Mouse (Mus musculus) right cerebral cortex, postnatal 36 days (tissue): ENCODE results near the gene Tor4a.

Experiments
- DNase-seq, 2 experiments: peaks; one replicate each; pipeline ENCODE4 v3.0.0; 2022; ENCODE audit warnings: low spot score in 2 of 2, mixed read lengths in 1 of 2

The Tor4a gene

DNA sequence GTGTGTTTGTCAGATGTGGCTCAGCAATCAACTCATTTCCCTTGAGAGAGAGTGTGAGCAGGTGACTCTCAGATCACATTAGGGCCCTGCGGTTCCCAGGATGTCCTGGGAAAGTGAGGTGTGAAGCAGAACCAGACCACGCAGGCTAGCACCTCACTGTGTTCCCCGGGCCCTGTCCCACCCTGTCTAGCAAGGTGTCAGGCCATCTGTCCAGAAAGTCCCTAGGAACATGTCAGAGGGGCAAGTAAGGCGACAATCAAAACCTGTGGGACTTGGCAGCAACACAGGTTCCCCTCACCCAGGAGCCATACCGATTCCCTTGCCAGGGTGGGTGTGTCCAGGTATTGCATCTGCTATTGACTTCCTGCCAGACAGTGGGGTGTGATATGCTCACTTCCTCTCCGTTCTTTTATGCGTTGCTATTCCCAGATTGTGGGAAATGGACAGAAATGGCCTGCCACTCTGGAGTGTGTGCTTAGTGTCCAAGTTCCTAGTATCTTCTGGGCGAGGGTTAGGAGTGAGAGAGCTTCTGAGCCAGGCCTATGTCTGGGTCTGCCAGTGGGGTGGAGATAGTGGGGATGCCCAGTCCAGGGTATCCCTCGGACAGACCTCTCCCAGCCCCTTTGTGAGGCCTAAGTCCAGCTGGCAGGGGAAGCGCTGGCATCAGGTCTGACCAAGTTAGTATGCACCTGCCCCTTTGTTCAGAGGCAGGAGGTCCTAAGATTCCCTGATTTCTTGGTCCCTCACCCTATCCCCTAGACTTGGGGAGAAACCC lies 26.2 kb downstream of the Tor4a start:
- DNase-seq = no peak

DNA sequence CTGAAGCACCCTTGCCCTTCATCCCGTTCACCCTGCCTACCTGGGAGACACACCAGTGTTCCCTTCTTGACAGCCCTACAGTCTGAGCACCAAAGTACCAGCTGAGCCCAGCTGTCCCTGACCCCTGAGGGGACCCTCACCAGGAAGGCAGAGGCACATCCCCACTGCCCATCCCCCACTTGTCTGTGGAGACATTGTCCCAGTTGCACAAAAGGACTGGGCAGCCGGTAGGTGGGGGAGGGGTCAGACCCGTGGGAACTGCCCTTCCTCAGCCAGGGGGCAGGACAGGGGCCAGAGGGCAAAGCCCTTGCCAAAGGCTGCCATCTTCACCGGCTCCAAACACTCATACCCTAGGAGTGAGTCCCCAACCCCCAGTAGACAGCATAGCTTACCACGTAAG lies 26.9 kb downstream of the Tor4a start:
- no peak for DNase-seq

DNA sequence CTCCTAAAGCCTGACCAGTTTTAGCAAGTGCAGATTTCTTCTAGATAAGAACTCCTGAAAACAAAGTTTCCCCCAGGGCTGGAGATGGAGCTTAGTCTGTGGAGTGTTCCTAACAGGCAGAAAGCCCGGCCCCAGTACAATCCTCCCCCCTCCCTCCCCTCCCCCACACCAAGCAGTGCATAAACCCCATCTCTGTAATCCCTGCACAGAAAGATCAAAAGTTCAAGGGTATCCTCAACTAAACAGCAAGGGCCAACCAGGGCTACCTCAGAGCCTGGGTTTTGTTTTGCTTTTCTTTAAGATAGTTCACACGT lies 28.1 kb downstream of the Tor4a start:
- DNase-seq = no peak

DNA sequence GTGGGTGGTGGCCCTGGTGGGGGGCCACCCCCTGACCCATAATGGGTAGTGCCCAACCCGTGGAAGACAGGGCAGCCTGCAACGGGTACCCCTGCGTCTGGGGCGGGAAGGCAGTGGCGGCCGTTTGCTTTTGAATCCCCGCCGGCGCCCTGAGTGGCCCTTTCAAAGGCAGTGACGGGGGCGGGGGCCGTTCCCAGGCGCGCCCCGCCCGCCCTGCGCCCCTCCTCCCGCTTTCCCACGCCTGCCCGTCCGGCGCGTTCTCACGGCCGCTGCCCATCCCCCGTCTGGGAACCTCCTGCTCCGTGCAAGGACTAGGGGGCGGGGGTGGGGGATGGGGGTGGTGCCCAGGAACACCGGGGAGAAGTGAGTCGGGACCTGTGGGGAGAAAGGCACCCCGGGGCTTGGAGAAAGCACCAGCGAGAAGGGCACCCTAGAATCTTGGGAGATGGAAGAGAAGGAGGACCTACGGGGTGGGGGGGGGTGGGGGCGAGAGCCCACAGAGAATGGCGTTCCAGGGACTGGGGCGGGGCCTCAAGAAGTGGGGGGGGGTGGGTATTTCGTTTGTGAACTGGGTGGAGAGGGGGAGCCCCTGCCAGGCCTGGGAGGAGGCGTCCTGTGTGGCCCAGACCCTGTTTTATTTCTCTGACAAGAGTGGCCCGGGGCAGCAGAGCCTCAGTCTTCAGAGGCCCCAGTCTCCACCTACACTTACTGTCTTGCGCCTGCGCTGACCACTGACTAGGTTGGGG lies 28.6 kb downstream of the Tor4a start:
- DNase-seq = no peak

DNA sequence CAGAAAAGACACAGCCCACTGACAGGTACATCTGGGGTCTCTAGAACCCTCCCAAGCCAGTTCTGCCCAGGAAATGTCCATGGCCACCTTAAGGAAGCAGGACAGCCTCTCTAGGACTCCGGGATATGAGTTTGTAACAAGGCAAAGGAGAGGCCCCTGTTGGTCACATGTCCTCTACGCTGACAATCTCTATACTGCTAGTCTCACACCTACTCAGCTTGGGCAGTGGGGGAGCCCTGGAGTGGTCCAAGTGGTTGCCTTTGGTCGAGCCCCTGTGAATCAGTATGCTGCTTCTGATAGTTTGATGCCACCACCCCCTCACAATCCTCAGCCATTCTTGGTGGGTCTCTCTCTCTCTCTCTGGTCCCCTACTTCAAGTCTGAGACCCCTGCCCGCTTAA lies 29.2 kb downstream of the Tor4a start:
- DNase-seq = no peak

DNA sequence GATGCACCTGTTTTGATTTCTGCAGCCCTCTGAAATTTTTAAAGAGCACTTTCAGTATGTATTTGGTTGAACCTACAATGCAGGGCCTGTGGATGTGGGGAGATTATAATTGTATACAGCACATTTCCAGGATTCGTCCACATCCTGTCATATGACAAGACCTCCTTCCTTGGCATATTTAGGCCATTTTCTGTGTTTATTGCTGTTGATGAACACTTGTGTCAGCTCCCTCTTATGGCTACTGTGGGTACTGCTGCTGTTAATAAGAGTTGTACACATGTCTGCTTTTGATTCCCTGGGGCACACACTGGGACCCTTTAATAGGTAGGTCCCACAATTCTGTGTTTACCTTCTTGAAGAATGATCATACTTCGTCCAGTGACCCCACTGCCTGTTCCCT lies 39.0 kb downstream of the Tor4a start:
- no peak for DNase-seq

DNA sequence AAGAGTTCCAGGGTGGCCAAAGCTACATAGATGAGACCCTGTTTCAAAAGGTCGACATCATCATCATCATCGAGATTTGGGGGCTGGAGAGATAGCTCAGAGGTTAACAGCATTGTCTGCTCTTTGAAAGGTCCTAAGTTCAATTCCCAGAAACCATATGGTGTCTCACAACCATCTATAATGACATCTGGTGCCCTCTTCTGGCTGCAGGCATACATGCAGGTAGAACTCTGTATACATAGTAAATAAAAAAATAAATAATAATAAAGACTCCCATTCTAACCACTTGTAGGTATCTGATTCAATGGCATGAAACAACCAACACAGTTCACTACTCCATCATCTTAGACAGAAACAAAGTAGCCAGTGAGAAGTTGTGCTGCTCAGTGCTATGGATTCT lies 39.7 kb downstream of the Tor4a start:
- DNase-seq = no peak

DNA sequence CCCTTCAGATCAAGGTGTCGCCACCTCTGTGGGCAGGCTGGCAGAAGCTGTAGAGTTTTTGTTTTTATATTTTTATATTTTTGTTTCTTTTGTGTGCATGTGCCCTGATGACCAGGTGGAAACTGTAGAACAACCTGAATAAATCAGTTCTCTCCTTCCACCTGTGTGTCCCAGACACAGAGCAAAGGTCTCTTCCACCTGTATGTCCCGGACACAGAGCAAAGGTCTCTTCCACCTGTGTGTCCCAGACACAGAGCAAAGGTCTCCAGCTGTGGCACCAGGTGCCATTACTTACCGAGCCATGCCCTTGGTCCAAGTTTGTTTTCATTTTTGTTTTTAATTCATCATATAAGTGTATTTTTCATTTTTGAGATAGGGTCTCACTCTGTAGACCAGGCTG lies 40.5 kb downstream of the Tor4a start:
- DNase-seq = no peak

DNA sequence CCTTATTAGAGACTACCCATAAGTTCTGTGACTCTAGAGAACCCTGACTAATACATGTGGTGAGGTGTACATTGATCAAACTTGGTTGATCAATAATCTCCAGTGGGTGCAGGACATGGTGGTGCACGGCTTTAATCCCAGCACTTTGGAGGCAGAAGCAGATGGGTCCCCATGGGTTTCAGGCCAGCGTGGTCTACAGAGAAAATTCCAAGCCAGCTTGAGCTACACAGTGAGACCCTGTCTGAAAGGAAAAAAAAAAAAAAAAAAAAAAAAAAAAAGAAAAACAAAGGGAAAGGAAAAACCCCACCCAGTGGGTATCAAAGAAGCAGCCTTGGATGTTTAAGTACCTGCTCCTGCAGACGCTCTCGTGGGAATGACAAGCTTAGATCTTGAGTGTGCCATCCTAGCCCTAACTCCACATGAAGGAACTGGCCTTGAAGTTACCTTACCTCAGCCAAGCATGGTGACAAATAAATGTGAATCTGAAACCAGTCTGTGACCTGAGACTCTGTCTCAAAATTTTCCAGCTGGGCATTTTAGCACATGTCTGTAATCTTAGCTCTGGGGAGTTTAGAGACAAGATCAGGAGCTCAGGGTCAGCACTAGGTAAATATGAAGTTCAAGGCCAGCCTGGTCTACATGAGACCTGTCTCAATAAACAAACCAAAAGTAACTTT lies 45.3 kb downstream of the Tor4a start:
- no peak for DNase-seq

DNA sequence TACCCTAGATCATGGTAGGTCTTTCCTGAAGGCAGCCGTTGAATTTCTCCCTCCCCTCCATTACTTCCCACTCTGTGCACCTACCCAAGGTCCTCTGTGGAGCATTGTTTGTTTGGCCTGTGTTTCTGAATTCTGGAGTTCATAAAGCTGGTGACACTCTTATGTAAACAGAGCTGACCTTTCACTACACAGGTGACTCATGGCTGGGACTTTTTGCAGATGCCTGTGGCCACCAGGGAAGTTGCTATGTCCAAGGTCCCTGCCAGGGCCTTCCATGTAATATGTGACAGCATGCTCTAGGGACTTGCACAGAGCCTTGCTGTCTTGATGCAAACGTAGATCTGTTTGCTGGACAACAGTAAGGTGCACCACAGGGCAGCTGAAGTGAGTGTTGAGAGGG lies 47.0 kb downstream of the Tor4a start:
- no peak for DNase-seq

DNA sequence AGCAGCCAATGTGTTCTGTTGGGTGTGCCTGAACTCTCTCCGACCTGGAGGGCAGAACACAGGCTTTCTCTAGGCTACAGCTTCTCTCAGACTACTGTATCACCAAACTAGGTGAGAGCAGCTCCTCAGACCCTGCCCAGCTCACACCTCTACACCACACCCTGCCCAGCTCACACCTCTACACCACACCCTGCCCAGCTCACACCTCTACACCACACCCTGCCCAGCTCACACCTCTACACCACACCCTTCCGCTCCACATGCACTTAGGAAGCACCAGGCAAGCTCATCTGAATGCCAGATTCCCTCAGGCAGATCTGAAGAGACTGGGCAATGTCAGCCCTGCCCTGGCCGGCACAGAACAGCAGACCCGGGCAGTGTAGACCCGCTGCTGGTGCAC lies 48.8 kb downstream of the Tor4a start:
- DNase-seq = no peak

DNA sequence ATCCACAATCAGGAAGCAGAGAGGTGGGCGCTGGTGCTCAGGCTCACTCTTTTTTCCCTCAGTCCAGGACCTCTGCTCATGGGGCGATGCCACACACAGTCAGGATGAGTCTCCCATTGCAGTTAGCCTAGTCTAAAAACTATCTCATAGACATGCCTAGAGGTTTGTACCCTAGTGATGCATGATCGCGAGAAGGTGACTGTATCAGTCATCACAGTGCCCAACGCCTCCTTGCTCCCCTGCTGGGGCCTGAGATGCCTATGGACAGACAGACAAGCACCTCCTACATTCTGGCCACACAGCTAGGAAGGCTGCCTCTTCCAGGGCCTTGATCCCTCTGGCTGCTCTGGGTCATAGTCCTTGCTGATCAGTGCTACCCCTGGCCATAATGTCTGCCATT lies 49.3 kb downstream of the Tor4a start:
- DNase-seq = no peak

DNA sequence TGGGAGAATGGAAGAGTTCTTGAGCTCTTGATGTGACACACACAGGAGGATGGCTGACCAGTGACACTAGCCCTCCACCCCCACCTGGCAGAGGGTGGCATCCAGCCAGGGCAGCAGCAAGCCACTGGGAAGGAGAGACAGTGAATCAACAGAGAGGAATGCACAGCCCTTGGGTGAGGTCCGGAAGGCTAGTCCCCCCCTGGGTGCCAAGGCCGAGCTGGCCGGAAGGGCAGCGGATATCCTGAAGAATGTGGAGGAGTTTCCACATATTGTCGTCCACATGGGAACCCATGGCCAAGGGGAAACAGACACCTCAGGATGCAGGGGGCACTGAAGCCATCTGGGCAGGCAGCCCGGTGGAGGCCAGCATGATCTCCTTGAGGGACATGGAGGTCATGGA lies 51.3 kb downstream of the Tor4a start:
- DNase-seq = no peak
